Mouse (Mus musculus): ENCODE data around the gene Lrfn1.
"Not testable (repeated sequence)": the region's sequence is repeated elsewhere in the genome, so short reads cannot be mapped to it uniquely, and the experiment has no call there.

The Lrfn1 gene

GRCm38 (mm10) chr7:28447101-28447830 is 4.5 kb upstream of the Lrfn1 start:
- no peak for DNase-seq (ENCODE audit: low read depth, low spot score)

GRCm38 (mm10) chr7:28447865-28448820 is 3.6 kb upstream of the Lrfn1 start:
- DNase-seq (ENCODE audit: low read depth, low spot score), result no peak

- no peak for DNase-seq (ENCODE audit: low read depth, low spot score)
Observed at GRCm38 (mm10) chr7:28452361-28453005, 703 bp downstream of the Lrfn1 start.

GRCm38 (mm10) chr7:28460361-28460760 is 8.6 kb downstream of the Lrfn1 start:
- DNase-seq (ENCODE audit: low read depth, low spot score), result no peak

- no peak for DNase-seq (ENCODE audit: low read depth, low spot score)
Observed at GRCm38 (mm10) chr7:28462769-28463168, 11.0 kb downstream of the Lrfn1 start.

GRCm38 (mm10) chr7:28464416-28465212 is 12.8 kb downstream of the Lrfn1 start:
- DNase-seq (ENCODE audit: low read depth, low spot score), result peak; percentile 61

GRCm38 (mm10) chr7:28466721-28467212 is 15.0 kb downstream of the Lrfn1 start:
- DNase-seq (ENCODE audit: low read depth, low spot score), result no peak

DNA sequence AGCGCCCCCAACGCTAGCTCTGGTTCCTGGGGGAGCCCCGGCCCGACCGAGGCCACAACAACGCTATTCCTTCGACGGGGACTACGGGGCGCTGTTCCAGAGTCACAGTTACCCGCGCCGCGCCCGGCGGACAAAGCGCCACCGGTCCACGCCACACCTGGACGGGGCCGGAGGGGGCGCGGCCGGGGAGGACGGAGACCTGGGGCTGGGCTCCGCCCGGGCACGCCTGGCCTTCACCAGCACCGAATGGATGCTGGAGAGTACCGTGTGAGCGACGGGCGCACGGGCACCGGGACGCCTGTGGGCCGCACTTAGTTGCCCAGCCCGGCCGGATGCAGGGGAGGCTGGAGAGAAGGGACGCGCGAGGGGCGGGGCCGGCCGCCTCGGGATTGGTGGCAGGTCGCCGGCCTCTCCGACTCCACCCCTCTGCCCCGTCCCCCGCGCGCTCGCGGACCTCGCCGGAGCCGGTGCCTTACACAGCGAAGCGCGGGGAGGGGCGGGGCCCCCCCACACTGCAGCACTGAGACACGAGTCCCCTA is 15.5 kb downstream of the Lrfn1 start:
- DNase-seq (ENCODE audit: low read depth, low spot score), result no peak

- DNase-seq (ENCODE audit: low read depth, low spot score), result no peak
Observed at GRCm38 (mm10) chr7:28476191-28476590, 24.4 kb downstream of the Lrfn1 start.

DNA sequence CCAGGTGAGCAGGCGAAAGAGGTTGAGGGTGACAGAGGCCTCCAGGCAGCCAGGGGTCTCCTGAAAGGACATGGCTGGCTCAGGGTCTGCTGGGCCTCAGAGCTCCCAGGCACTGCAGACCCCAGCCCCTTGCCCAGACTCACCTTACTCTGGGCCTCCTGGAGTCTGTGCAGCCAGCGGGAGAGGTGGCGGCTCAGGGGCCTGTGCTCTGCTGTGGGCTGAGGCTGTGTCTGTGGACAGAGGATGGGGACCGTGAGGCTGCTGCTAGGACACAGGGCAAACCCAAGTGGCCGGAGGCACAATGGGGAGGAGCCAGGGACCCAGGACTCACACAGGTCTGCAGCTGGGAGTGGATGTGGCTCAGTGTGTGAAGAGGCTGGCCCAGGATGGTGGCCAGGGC is 25.6 kb downstream of the Lrfn1 start:
- DNase-seq (ENCODE audit: low read depth, low spot score), result no peak

DNA sequence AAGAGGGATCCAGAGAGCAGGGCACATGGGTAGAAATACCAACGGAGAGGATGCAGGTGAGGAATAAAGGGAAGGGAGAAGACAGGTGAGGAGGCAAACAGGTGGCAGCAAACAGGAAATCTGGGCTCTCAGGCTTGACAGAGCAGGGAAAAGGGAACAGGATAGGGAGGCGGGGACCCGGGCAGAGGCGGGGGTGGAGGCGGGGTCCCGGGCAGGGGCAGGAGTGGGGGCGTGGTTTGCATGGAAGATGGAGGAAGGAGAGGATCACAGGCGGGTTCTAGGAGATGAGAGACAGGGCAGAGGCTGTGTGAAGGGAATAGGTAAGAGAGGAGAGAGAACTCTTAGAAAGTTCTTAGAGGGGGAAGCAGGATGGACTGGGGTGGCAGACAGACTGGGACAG is 27.1 kb downstream of the Lrfn1 start:
- no peak for DNase-seq (ENCODE audit: low read depth, low spot score)

- no peak for DNase-seq (ENCODE audit: low read depth, low spot score)
Observed at GRCm38 (mm10) chr7:28482854-28483253, 31.1 kb downstream of the Lrfn1 start.

- DNase-seq (ENCODE audit: low read depth, low spot score), result no peak
Observed at GRCm38 (mm10) chr7:28484192-28484591, 32.4 kb downstream of the Lrfn1 start.

DNA sequence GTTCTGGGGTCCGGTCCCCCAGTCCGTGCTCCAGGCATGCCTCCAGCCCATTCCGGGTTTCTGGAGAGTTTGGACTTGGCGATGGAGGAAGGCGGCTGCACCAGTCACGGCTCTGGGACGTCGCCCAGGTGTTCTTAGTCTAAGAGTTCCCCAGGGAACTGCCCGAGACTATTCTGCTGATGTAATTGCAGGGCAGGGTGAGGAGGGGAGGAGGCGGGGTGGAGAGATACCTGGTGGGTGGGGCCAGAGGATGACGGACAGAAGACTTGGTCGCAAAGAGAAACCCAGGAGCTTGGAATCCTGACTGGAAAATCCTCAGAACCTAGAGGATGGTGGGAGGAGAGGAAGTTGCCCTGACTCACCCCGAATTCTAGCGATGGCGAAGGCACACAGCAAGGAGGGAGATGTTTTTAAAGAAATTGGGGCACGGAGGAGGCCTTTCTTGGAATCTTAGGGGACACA is 36.3 kb downstream of the Lrfn1 start:
- no peak for DNase-seq (ENCODE audit: low read depth, low spot score)

- DNase-seq (ENCODE audit: low read depth, low spot score), result no peak
Observed at GRCm38 (mm10) chr7:28490410-28490809, 38.6 kb downstream of the Lrfn1 start.

GRCm38 (mm10) chr7:28490903-28491302 is 39.1 kb downstream of the Lrfn1 start:
- DNase-seq (ENCODE audit: low read depth, low spot score), result no peak

DNA sequence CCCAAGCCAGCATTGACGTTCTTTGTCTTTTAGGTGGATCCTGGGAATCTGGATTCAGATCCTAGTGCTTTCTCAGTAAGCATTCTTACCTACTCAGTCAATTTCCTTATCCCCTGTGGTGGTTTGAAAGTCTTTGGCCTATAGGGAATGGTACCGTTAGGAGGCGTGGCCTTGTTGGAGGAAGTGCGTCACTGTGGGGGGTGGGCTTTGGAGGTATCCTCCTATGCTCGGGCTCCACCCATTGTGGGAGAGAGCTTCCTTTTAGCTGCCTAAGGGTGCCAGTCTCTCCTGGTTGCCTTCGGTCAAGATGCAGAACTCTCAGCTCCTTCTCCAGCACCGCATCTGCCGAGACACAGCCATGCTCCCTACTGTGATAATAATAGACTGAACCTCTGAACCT is 40.5 kb downstream of the Lrfn1 start:
- DNase-seq (ENCODE audit: low read depth, low spot score), result no peak

DNA sequence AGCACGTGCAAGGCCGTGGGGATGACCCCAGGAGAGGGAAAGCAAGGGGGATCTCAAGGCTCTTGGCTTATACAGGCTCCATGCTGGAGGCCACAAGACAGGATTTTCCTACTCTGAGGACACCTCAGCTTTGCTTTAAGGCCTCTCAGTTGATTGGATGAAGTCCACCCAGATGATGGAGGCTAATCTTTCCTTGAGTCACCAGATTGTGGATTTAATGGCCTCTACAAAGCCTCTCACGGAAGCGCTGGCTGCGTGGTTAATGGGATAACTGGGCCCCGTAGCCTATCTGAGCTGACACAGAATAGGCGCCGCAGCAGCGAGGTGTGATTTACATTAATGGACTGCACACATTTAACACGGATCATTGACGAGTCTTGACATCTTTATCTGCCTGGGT is 43.6 kb downstream of the Lrfn1 start:
- DNase-seq (ENCODE audit: low read depth, low spot score), result no peak

DNA sequence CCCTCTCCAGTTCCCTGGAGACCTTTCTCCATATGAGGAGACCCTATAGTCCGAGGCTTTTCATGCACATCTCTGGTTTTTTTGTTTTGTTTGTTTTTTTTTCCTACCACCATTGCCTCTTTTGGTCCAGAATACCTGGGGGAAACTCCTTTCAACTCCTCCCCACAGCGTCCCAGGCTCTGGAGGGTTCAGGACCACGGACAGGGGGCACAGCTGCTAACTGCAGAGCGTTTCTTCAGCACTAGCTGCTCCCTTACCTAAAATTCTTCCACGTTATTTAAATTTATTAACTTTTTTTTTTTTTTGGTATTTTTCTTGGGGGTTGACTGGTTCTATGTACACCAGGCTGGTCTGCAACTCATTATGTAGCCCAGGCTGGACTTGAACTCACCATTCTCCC is 53.8 kb downstream of the Lrfn1 start:
- no peak for DNase-seq (ENCODE audit: low read depth, low spot score)

DNA sequence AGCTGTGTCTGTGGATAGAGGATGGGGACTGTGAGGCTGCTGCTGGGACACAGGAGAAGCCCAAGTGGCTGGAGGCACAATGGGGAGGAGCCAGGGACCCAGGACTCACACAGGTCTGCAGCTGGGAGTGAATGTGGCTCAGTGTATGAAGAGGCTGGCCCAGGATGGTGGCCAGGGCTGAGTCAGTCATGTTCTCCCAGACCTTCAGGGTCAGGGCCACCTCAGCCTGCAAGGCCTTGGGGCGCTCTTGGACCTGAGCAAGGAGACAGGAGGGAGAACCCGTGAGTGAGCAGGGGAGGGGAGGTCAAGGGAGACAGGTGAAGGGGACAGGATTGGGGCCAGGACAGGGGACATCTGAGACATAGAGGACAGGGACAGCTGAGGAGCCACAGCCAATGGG is 57.3 kb downstream of the Lrfn1 start:
- not testable (repeated sequence) for DNase-seq (ENCODE audit: low read depth, low spot score)

Data from brain, embryonic 18.5 days (tissue).